Mouse (Mus musculus) left cerebral cortex, adult 9 months (tissue): ENCODE results near the gene Gm10203.
"Not testable (repeated sequence)": the region's sequence is repeated elsewhere in the genome, so short reads cannot be mapped to it uniquely, and the experiment has no call there.

Experiments
- DNase-seq, 2 experiments: peaks; one replicate each; pipeline ENCODE4 v3.0.0; 2022; ENCODE audit warnings: low spot score in 2 of 2

Gene Gm10203

GRCm38 (mm10) chr6:149134391-149135150, 4.6 kb downstream of the Gm10203 start:
- DNase-seq = no peak

DNA sequence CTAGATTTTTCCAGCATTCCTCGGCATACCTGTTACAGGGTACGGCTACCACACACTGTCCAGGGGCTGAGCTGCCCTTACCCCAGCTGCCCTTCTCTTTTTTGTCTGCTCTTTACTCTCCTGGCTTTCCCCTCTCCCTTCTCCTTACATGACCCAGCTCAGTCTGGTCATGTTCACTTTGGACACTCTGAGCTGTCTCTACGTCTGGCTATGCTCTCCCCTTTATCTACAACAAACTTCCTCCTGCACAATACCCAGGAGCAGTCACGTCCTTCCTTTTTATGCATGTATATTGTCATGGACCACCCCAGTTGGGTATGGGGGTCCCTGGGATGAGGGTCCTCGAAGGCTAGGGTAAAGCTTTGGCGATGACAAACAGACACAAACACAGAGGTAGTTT, 5.7 kb downstream of the Gm10203 start:
- no peak for DNase-seq

GRCm38 (mm10) chr6:149137936-149138335, 8.0 kb downstream of the Gm10203 start:
- no peak for DNase-seq

- DNase-seq = no peak
These were observed 9.0 kb downstream of the Gm10203 start for GRCm38 (mm10) chr6:149139011-149139410.

GRCm38 (mm10) chr6:149139471-149139870, 9.5 kb downstream of the Gm10203 start, which contains the start of gene Etfbkmt:
Gene Etfbkmt, plus strand, starts transcription at chr6:149139849.
- DNase-seq = no peak

GRCm38 (mm10) chr6:149141393-149142173, 11.6 kb downstream of the Gm10203 start:
- peak; percentile 32 to 78 for DNase-seq

GRCm38 (mm10) chr6:149145143-149145542, 15.2 kb downstream of the Gm10203 start:
- DNase-seq = no peak

DNA sequence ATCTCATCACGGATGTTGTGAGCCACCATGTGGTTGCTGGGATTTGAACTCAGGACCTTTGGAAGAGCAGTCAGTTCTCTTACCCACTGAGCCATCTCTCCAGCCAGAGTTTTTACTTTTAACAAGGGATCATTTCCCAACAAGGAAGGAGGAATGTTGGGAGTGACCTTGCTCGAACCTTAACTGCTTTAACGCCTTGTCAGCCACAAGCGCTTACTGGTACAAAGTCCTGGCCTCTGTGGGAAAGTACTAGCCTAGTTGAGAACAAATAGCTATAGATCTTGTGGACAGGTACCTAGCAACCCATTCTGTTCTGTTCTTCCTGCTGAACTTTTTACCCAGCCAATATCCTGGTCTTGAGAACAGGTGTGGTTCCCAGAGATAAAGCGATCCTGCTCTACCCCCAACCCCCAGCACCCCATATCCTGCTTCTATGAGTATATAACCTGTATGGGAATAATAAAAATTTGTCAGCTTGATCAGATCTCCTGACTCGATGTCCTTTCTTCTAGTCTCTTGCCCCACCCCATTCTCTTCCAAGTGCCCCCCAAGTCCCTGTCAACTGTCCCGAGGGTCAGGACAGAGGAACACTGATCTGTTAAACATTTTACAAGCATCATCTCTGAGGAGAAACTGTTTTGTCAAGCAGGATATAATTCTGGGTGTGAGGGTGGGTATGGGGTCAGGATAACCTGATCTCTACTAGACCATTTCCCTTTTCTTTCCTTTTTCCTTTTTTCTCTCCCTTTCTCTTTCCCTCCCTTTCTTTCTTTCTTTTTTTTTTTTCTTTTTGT, 18.7 kb downstream of the Gm10203 start:
- DNase-seq = no peak

GRCm38 (mm10) chr6:149152119-149152518, 22.1 kb downstream of the Gm10203 start:
- DNase-seq = no peak

- no peak for DNase-seq
These were observed 23.6 kb downstream of the Gm10203 start for GRCm38 (mm10) chr6:149153473-149154115.

- DNase-seq = no peak
These were observed 24.4 kb downstream of the Gm10203 start for GRCm38 (mm10) chr6:149154116-149155030.

- DNase-seq = no peak
These were observed 25.3 kb downstream of the Gm10203 start for GRCm38 (mm10) chr6:149155031-149155841.

DNA sequence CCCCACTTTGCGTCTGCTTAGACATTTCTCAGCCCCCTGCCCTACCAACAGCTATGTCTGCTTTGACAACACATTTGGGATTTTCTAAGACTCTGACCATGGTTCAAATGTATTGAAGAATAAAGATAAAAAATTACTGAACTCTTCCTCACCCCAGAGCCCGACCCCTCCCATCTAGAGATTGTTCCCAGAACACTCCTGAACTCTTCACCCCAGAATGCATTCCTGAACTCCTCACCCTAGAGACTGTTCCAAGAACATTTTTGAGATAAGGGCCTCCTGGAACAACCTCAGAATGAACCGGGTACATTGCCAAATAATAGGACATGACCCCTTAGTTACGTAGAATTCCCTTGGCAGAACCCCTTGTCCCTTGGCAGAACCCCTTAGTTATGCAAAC, 37.1 kb downstream of the Gm10203 start:
- not testable (repeated sequence) for DNase-seq

- DNase-seq = no peak
These were observed 37.7 kb downstream of the Gm10203 start for GRCm38 (mm10) chr6:149167672-149168071.

DNA sequence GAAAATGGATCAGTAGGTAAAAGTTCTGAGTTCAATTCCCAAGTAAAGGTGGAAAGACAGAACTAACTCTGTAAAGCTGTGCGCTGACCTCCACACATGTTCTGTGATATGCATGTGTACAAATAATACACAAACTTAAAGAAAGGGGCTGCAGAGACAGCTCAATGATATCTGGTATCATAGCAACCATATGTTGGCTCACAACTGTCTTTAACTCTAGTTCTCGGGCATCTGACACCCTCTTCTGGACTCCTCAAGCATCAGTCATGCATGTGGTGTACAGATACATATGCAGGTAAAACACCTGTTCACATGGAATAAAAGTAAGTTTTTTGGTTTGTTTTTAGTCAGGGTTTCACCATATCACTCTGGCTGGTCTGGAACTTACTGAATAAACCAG, 38.5 kb downstream of the Gm10203 start:
- no peak for DNase-seq

DNA sequence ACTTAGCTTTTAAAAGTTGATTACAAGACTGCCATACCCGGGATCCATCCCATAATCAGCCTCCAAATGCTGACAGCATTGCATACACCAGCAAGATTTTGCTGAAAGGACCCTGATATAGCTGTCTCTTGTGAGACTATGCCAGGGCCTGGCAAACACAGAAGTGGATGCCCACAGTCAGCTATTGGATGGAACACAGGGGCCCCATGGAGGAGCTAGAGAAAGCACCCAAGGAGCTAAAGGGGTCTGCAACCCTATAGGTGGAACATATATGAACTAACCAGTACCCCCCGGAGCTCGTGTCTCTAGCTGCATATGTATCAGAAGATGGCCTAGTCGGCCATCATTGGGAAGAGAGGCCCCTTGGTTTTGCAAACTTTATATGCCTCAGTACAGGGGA, 40.0 kb downstream of the Gm10203 start:
- DNase-seq = not testable (repeated sequence)

DNA sequence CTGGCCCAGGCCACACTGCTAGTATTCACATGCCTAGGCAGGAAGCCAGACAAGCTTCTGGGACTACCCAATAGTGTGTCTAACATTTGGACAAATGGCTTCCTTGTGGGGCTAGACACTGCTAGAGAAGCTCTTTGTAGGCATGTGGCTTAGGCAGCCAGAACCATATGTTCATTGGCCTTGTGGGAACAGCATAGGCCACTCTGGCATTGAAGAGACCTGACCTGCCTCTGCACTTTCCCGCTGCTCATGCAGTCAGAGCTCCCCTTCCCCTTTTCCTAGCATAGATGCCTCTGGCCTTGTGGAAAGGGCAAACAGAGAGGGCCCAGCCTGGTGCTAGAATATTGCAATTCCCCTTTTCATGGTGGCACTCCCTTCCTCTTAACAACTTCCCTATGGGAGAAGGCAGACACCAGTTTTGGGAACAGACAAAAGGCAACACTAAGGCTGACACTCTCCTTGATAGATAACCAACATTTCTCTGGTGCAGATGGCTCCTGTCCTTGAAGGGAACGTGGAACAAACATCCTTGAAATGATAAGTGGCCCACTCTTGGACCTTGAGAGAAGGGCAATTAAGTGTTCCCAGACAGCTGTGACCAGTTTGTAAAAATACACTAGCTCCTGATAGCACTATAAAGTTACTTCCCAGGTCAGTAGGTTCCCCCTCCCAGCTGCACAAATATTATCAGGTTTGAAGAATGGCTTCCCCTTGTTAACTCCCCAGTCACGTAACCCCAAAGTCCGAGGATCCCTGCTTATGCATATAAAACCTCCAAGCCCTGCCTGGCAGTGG, 44.1 kb downstream of the Gm10203 start:
- DNase-seq = no peak

GRCm38 (mm10) chr6:149174932-149175570, 45.1 kb downstream of the Gm10203 start:
- DNase-seq = no peak
